Mouse (Mus musculus): ENCODE measurements around the gene Cfap70. TPM values are rescaled to one million over a fixed set of nuclear protein-coding genes. Genes with fewer than 3 reads are reported as not detected.
A peak's percentile ranks its signal among the peaks of the same experiment; 100 is the strongest.

Cfap70 gene
- total and polyA plus RNA-seq, 2 experiments from 2014 or later = 2.8 to 3.4 TPM

GRCm38 (mm10) chr14:20347441-20347990, 104.5 kb downstream of the Cfap70 start:
- DNase-seq (ENCODE audit: low spot score) (peak; percentile 10), ATAC-seq (ENCODE audit: low FRiP score) (peak; percentile 69)
- TF ChIP-seq CTCF (IDR thresholded peaks at IDR 0.05) = no peak
- H3K4me2 ChIP-seq (ENCODE audit: low read depth, low read length, poor library complexity, severe bottlenecking) = peak overlapping the region; percentile 55
- peak overlapping the region; percentile 85 for H3K4me3 ChIP-seq (ENCODE audit: low read depth, low read length)
- 4% methylated on average over 15 of the region's 15 CpGs for WGBS
- H3K9me3 ChIP-seq (ENCODE audit: low read length) = no peaks in the 10 kb centered on the region
- H3K9ac ChIP-seq (replicated peaks; ENCODE audit: low read length, poor library complexity, severe bottlenecking) = peak overlapping the region; percentile 96
- H3K4me1 ChIP-seq (ENCODE audit: insufficient read depth, low read length) = 0 out of 2 replicates have a peak, but pooled peaks cover 3% of the 10 kb centered on the region
- H3K36me3 ChIP-seq (ENCODE audit: insufficient read depth, low read length) = peaks cover 2% of the 10 kb centered on the region
- no peaks in the 10 kb centered on the region for H3K27me3 ChIP-seq (ENCODE audit: insufficient read depth, low read length)
- H3K27ac ChIP-seq (ENCODE audit: low read depth, low read length) = peak overlapping the region; percentile 91

GRCm38 (mm10) chr14:20345885-20346284, 106.1 kb downstream of the Cfap70 start:
- no peaks in the 10 kb centered on the region for H3K9me3 ChIP-seq (ENCODE audit: low read length)
- H3K4me2 ChIP-seq (ENCODE audit: low read depth, low read length, poor library complexity, severe bottlenecking) = no peak overlapping the region
- ATAC-seq (ENCODE audit: low FRiP score) (no peak), DNase-seq (ENCODE audit: low spot score) (no peak)
- no peak overlapping the region for H3K4me3 ChIP-seq (ENCODE audit: low read depth, low read length)
- H3K9ac ChIP-seq (replicated peaks; ENCODE audit: low read length, poor library complexity, severe bottlenecking) = no peak overlapping the region
- H3K27me3 ChIP-seq (ENCODE audit: insufficient read depth, low read length) = no peaks in the 10 kb centered on the region
- H3K4me1 ChIP-seq (ENCODE audit: insufficient read depth, low read length) = 0 out of 2 replicates have a peak, but pooled peaks cover 3% of the 10 kb centered on the region
- no peaks in the 10 kb centered on the region; the same call in 1 of the 2 replicates for H3K36me3 ChIP-seq (ENCODE audit: insufficient read depth, low read length)
- 92% methylated on average over 9 of the region's 9 CpGs for WGBS
- TF ChIP-seq CTCF (IDR thresholded peaks at IDR 0.05) = no peak
- no peak overlapping the region for H3K27ac ChIP-seq (ENCODE audit: low read depth, low read length)

Other genes with a start within 250 kb of the Cfap70 start
- 0.38 TPM in 1 of 2 replicates, not detected in the other for gene Kcnk16, start 183.0 kb downstream of the Cfap70 start, total RNA-seq (2014; rRNA removed)
- gene Kcnk16, start 183.0 kb downstream of the Cfap70 start, polyA plus RNA-seq (2015; fragmentation: Nextera tagmentation; extraction: Ambion mirVana) = not detected in 2 replicates
- gene Nudt13, start 157.5 kb downstream of the Cfap70 start, total RNA-seq (2014; rRNA removed) = 6.9 and 16.2 TPM in 2 replicates
- 11.8 and 12.0 TPM in 2 replicates for gene Nudt13, start 157.5 kb downstream of the Cfap70 start, polyA plus RNA-seq (2015; fragmentation: Nextera tagmentation; extraction: Ambion mirVana)
- 39.6 and 42.6 TPM in 2 replicates for gene Ecd, start 104.1 kb downstream of the Cfap70 start, total RNA-seq (2014; rRNA removed)
- gene Ecd, start 104.1 kb downstream of the Cfap70 start, polyA plus RNA-seq (2015; fragmentation: Nextera tagmentation; extraction: Ambion mirVana) = 36.3 TPM in 2 replicates
- 61.5 and 70.3 TPM in 2 replicates for gene Fam149b, start 104.1 kb downstream of the Cfap70 start, total RNA-seq (2014; rRNA removed)
- 24.4 and 25.4 TPM in 2 replicates for gene Fam149b, start 104.1 kb downstream of the Cfap70 start, polyA plus RNA-seq (2015; fragmentation: Nextera tagmentation; extraction: Ambion mirVana)
- 47.8 and 51.0 TPM in 2 replicates for gene Dnajc9, start 63.3 kb downstream of the Cfap70 start, total RNA-seq (2014; rRNA removed)
- 96.3 and 98.7 TPM in 2 replicates for gene Dnajc9, start 63.3 kb downstream of the Cfap70 start, polyA plus RNA-seq (2015; fragmentation: Nextera tagmentation; extraction: Ambion mirVana)
- 28.2 and 36.2 TPM in 2 replicates for gene Mrps16, start 58.6 kb downstream of the Cfap70 start, total RNA-seq (2014; rRNA removed)
- 66.2 and 71.7 TPM in 2 replicates for gene Mrps16, start 58.6 kb downstream of the Cfap70 start, polyA plus RNA-seq (2015; fragmentation: Nextera tagmentation; extraction: Ambion mirVana)
- 22.5 and 26.7 TPM in 2 replicates for gene Anxa7, start 27.9 kb upstream of the Cfap70 start, total RNA-seq (2014; rRNA removed)
- gene Anxa7, start 27.9 kb upstream of the Cfap70 start, polyA plus RNA-seq (2015; fragmentation: Nextera tagmentation; extraction: Ambion mirVana) = 14.9 and 16.0 TPM in 2 replicates
- gene Mss51, start 44.7 kb upstream of the Cfap70 start, total RNA-seq (2014; rRNA removed) = 0.11 and 0.66 TPM in 2 replicates
- gene Mss51, start 44.7 kb upstream of the Cfap70 start, polyA plus RNA-seq (2015; fragmentation: Nextera tagmentation; extraction: Ambion mirVana) = 0.11 and 0.15 TPM in 2 replicates
- 147 and 223 TPM in 2 replicates for gene Ppp3cb, start 94.3 kb upstream of the Cfap70 start, total RNA-seq (2014; rRNA removed)
- 102 and 124 TPM in 2 replicates for gene Ppp3cb, start 94.3 kb upstream of the Cfap70 start, polyA plus RNA-seq (2015; fragmentation: Nextera tagmentation; extraction: Ambion mirVana)
- gene Usp54, start 188.8 kb upstream of the Cfap70 start, total RNA-seq (2014; rRNA removed) = 25.5 and 29.5 TPM in 2 replicates
- 6.0 and 7.3 TPM in 2 replicates for gene Usp54, start 188.8 kb upstream of the Cfap70 start, polyA plus RNA-seq (2015; fragmentation: Nextera tagmentation; extraction: Ambion mirVana)
- gene Myoz1, start 204.3 kb upstream of the Cfap70 start, total RNA-seq (2014; rRNA removed) = not detected in 2 replicates
- 0.56 TPM in 1 of 2 replicates, not detected in the other for gene Myoz1, start 204.3 kb upstream of the Cfap70 start, polyA plus RNA-seq (2015; fragmentation: Nextera tagmentation; extraction: Ambion mirVana)
- gene Synpo2l, start 216.1 kb upstream of the Cfap70 start, total RNA-seq (2014; rRNA removed) = 0.09 and 0.33 TPM in 2 replicates
- gene Synpo2l, start 216.1 kb upstream of the Cfap70 start, polyA plus RNA-seq (2015; fragmentation: Nextera tagmentation; extraction: Ambion mirVana) = 0.12 and 0.28 TPM in 2 replicates
- gene Sec24c, start 222.1 kb upstream of the Cfap70 start, total RNA-seq (2014; rRNA removed) = 90.2 and 141 TPM in 2 replicates
- 62.4 and 63.7 TPM in 2 replicates for gene Sec24c, start 222.1 kb upstream of the Cfap70 start, polyA plus RNA-seq (2015; fragmentation: Nextera tagmentation; extraction: Ambion mirVana)
- gene Fut11, start 242.7 kb upstream of the Cfap70 start, total RNA-seq (2014; rRNA removed) = 21.0 and 22.8 TPM in 2 replicates
- 23.0 and 23.7 TPM in 2 replicates for gene Fut11, start 242.7 kb upstream of the Cfap70 start, polyA plus RNA-seq (2015; fragmentation: Nextera tagmentation; extraction: Ambion mirVana)